Mouse (Mus musculus) CH12.LX (cell line): ENCODE measurements around the gene Pfkp. TPM values are rescaled to one million over a fixed set of nuclear protein-coding genes. Genes with fewer than 3 reads are reported as not detected.

Source experiments
- DNase-seq: peaks from one replicate; pipeline ENCODE4 v3.0.0-alpha.2; 2013; ENCODE audit errors: extremely low read depth
- H3K27ac ChIP-seq: 2 replicates; pipeline ENCODE4 v1.5.1; 2012; ENCODE audit warnings: low read depth, mild to moderate bottlenecking, control low read depth, moderate library complexity; ENCODE audit not compliant: insufficient read depth
- H3K27me3 ChIP-seq: replicated peaks from 2 replicates; pipeline ENCODE3; 2012; ENCODE audit warnings: inconsistent platforms
- H3K36me3 ChIP-seq, 2 experiments: replicated peaks in 1 of 2; 2 replicates each; pipeline versions ENCODE3 to v1.6.1; 2012; ENCODE audit warnings: inconsistent platforms in 1 of 2, low read length in 1 of 2, mild to moderate bottlenecking in 1 of 2, mixed read lengths in 1 of 2, moderate library complexity in 1 of 2; ENCODE audit not compliant: control insufficient read depth in 1 of 2, insufficient read depth in 1 of 2
- H3K4me1 ChIP-seq, 2 experiments: 2 replicates each; pipeline ENCODE4 v1.6.1; 2012; ENCODE audit warnings: inconsistent platforms in 1 of 2, moderate library complexity in 1 of 2; ENCODE audit not compliant: insufficient read depth in 2 of 2, control insufficient read depth in 1 of 2
- H3K4me2 ChIP-seq: 2 replicates; pipeline ENCODE4 v1.6.1; 2012; ENCODE audit warnings: low read depth, mild to moderate bottlenecking, control low read depth; ENCODE audit not compliant: poor library complexity, insufficient read depth, severe bottlenecking
- H3K4me3 ChIP-seq, 3 experiments: fragments of 150-350 bp in 1 of 3; sonication (generic) in 1 of 3; replicated peaks in 1 of 3; 2 replicates each; pipeline versions ENCODE3 to v1.5.1; 2011 to 2012; ENCODE audit warnings: low read depth in 2 of 3, low read length in 2 of 3, mild to moderate bottlenecking in 2 of 3, moderate library complexity in 2 of 3, control low read depth in 1 of 3, improper control_type of control experiment in 1 of 3, inconsistent platforms in 1 of 3, mixed read lengths in 1 of 3; ENCODE audit not compliant: poor library complexity in 1 of 3
- H3K79me2 ChIP-seq: replicated peaks from 2 replicates; pipeline ENCODE4 v1.6.1; 2012; ENCODE audit warnings: mild to moderate bottlenecking, moderate library complexity; ENCODE audit not compliant: control insufficient read depth, poor library complexity, insufficient read depth, severe bottlenecking; ENCODE audit errors: extremely low read depth
- H3K9ac ChIP-seq: 2 replicates; pipeline ENCODE4 v1.6.1; 2012; ENCODE audit warnings: low read depth, mild to moderate bottlenecking, control low read depth, moderate library complexity; ENCODE audit not compliant: insufficient read depth
- H3K9me3 ChIP-seq: replicated peaks from 2 replicates; pipeline ENCODE3; 2012; ENCODE audit warnings: low read length, inconsistent platforms, mixed read lengths
- BHLHE40 ChIP-seq: IDR thresholded peaks from 2 replicates; pipeline ENCODE4 v1.6.1; 2011; ENCODE audit warnings: mild to moderate bottlenecking, low read depth, low read length, improper control_type of control experiment
- CHD1 ChIP-seq: IDR thresholded peaks from 2 replicates; pipeline ENCODE4 v1.6.1; 2012; ENCODE audit warnings: low read depth, low read length, improper control_type of control experiment, inconsistent platforms
- CHD2 ChIP-seq: IDR thresholded peaks from 2 replicates; pipeline ENCODE4 v1.6.1; 2011; ENCODE audit warnings: low read length, improper control_type of control experiment
- CTCF ChIP-seq, 2 experiments: IDR thresholded peaks in 1 of 2; conservative IDR thresholded peaks in 1 of 2; 2 replicates each; pipeline ENCODE4 v1.5.1; 2011 to 2012; ENCODE audit warnings: low read depth in 2 of 2, low read length in 2 of 2, improper control_type of control experiment in 1 of 2, inconsistent platforms in 1 of 2, mild to moderate bottlenecking in 1 of 2, moderate library complexity in 1 of 2
- E2F4 ChIP-seq: IDR thresholded peaks from 2 replicates; pipeline ENCODE4 v1.6.1; 2011; ENCODE audit warnings: low read depth, low read length, improper control_type of control experiment; ENCODE audit not compliant: insufficient replicate concordance
- ELF1 ChIP-seq: IDR thresholded peaks from 2 replicates; pipeline ENCODE4 v1.6.1; 2014; ENCODE audit warnings: low read depth, mild to moderate bottlenecking, inconsistent platforms, low read length, improper control_type of control experiment
- ETS1 ChIP-seq: conservative IDR thresholded peaks from 2 replicates; pipeline ENCODE4 v1.6.1; 2012; ENCODE audit warnings: low read depth, mild to moderate bottlenecking, inconsistent platforms, low read length, improper control_type of control experiment, moderate library complexity
- HCFC1 ChIP-seq: IDR thresholded peaks from 2 replicates; pipeline ENCODE4 v1.6.1; 2012; ENCODE audit warnings: low read depth, mild to moderate bottlenecking, inconsistent platforms, low read length, improper control_type of control experiment
- JUN ChIP-seq: IDR thresholded peaks from 2 replicates; pipeline ENCODE4 v1.6.1; 2011; ENCODE audit warnings: low read depth, mild to moderate bottlenecking, low read length, improper control_type of control experiment, moderate library complexity; ENCODE audit not compliant: insufficient read depth
- KAT2A ChIP-seq: IDR thresholded peaks from 2 replicates; pipeline ENCODE4 v1.6.1; 2012; ENCODE audit warnings: low read length, improper control_type of control experiment, inconsistent platforms; ENCODE audit not compliant: insufficient replicate concordance
- MAFK ChIP-seq: IDR thresholded peaks from 2 replicates; pipeline ENCODE4 v1.6.1; 2011; ENCODE audit warnings: low read length, improper control_type of control experiment; ENCODE audit not compliant: insufficient replicate concordance
- MAX ChIP-seq: IDR thresholded peaks from 2 replicates; pipeline ENCODE4 v1.6.1; 2011; ENCODE audit warnings: low read length, improper control_type of control experiment
- MAZ ChIP-seq: IDR thresholded peaks from 2 replicates; pipeline ENCODE4 v1.6.1; 2012; ENCODE audit warnings: low read depth, mild to moderate bottlenecking, inconsistent platforms, low read length, improper control_type of control experiment, moderate library complexity
- MEF2A ChIP-seq: IDR thresholded peaks from 2 replicates; pipeline ENCODE4 v1.6.1; 2014; ENCODE audit warnings: low read depth, mild to moderate bottlenecking, inconsistent platforms, low read length, improper control_type of control experiment, borderline replicate concordance
- MXI1 ChIP-seq: IDR thresholded peaks from 2 replicates; pipeline ENCODE4 v1.6.1; 2011; ENCODE audit warnings: mild to moderate bottlenecking, low read depth, low read length, improper control_type of control experiment
- MYC ChIP-seq: IDR thresholded peaks from 2 replicates; pipeline ENCODE4 v1.6.1; 2011; ENCODE audit warnings: low read depth, mild to moderate bottlenecking, improper control_type of control experiment, low read length
- NELFE ChIP-seq: IDR thresholded peaks from 2 replicates; pipeline ENCODE4 v1.6.1; 2011; ENCODE audit warnings: low read depth, low read length, improper control_type of control experiment
- NRF1 ChIP-seq: IDR thresholded peaks from 2 replicates; pipeline ENCODE4 v1.6.1; 2014; ENCODE audit warnings: low read depth, mild to moderate bottlenecking, inconsistent platforms, low read length, improper control_type of control experiment, moderate library complexity
- PAX5 ChIP-seq: IDR thresholded peaks from 2 replicates; pipeline ENCODE4 v1.6.1; 2012; ENCODE audit warnings: low read length, inconsistent platforms, mixed read lengths
- POLR2A ChIP-seq: IDR thresholded peaks from 2 replicates; pipeline ENCODE4 v1.6.1; 2011; ENCODE audit warnings: low read depth, mild to moderate bottlenecking, improper control_type of control experiment, low read length
- SIN3A ChIP-seq: IDR thresholded peaks from 2 replicates; pipeline ENCODE4 v1.6.1; 2012; ENCODE audit warnings: low read length, improper control_type of control experiment, inconsistent platforms
- SMC3 ChIP-seq: IDR thresholded peaks from 2 replicates; pipeline ENCODE4 v1.6.1; 2011; ENCODE audit warnings: low read depth, low read length, improper control_type of control experiment
- TBP ChIP-seq: conservative IDR thresholded peaks from 2 replicates; pipeline ENCODE4 v1.6.1; 2011; ENCODE audit warnings: low read depth, low read length, improper control_type of control experiment
- TCF12 ChIP-seq: IDR thresholded peaks from 2 replicates; pipeline ENCODE4 v1.6.1; 2014; ENCODE audit warnings: low read depth, mild to moderate bottlenecking, inconsistent platforms, low read length, improper control_type of control experiment
- UBTF ChIP-seq: IDR thresholded peaks from 2 replicates; pipeline ENCODE4 v1.6.1; 2012; ENCODE audit warnings: low read depth, mild to moderate bottlenecking, inconsistent platforms, low read length, improper control_type of control experiment, moderate library complexity
- USF1 ChIP-seq: IDR thresholded peaks from 2 replicates; pipeline ENCODE4 v1.6.1; 2014; ENCODE audit warnings: low read depth, mild to moderate bottlenecking, inconsistent platforms, low read length, improper control_type of control experiment
- USF2 ChIP-seq: conservative IDR thresholded peaks from 2 replicates; pipeline ENCODE4 v1.6.1; 2011; ENCODE audit warnings: low read depth, low read length, improper control_type of control experiment
- ZMIZ1 ChIP-seq: IDR thresholded peaks from 2 replicates; pipeline ENCODE4 v1.6.1; 2012; ENCODE audit warnings: low read depth, mild to moderate bottlenecking, inconsistent platforms, low read length, improper control_type of control experiment
- ZNF384 ChIP-seq: IDR thresholded peaks from 2 replicates; pipeline ENCODE4 v1.6.1; 2012; ENCODE audit warnings: low read depth, low read length, improper control_type of control experiment, inconsistent platforms
- dilution Hi-C: fragments of 300-500 bp; cut with MboI; formaldehyde crosslinking; loops from 2 replicates; pipeline ENCODE4 v1.14.3; 2020; ENCODE audit warnings: low sequenced_read_pairs; ENCODE audit not compliant: extremely low pct_unique_long_range_greater_than_20kb, extremely low pct_ligation_motif_present
- in situ Hi-C: fragments of 300-500 bp; cut with MboI; formaldehyde crosslinking; loops from 3 replicates; pipeline ENCODE4 v1.14.3; 2019; ENCODE audit warnings: low sequenced_read_pairs, low pct_ligation_motif_present, low pct_unique_long_range_greater_than_20kb, mixed read lengths
- polyA plus RNA-seq: library from polyadenylated mRNA; unstranded; fragments of >175 nt; gene quantifications from 2 replicates; pipeline ENCODE4 v1.2.1, GENCODE M21; 2012; ENCODE audit warnings: low read depth; ENCODE audit not compliant: insufficient read length
- total RNA-seq, 2 experiments: library from RNA; depleted of rRNA; stranded (reverse); fragments of 300-350 nt in 1 of 2; fragments of >200 nt in 1 of 2; gene quantifications; 2 replicates each; pipeline ENCODE4 v1.2.3; 2012 to 2014

Pfkp gene
- total and polyA plus RNA-seq, 3 experiments, result 211 to 417 (median 239) TPM

DNA sequence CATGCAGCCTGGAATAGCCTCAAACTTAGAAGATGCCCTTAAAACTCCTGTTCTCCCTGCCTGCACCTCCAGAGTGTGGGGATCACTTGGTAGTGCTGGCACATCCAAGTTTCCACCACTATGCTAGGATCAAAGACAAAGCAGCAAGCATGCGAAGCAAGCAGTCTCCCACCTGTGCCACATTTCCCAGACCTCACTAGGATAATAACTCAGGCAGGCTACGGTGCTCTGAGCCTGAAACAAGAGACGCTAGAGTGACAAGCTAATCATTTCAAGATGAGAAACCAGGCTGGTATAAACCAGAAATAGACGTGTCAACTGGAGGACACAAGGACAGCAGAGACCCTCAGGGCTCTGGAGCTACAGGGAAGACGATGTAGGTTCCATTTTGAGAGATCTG is 18.6 kb downstream of the Pfkp start:
- no peaks in the 10 kb centered on the region for H3K27me3 ChIP-seq
- H3K4me2 ChIP-seq, result peak overlapping the region; percentile 87
- dilution Hi-C loops, result no loop called here
- peak overlapping the region; percentile 18 for H3K9ac ChIP-seq
- TF ChIP-seq ZMIZ1 (no peak), MYC (0 out of 2 replicates have a peak, but pooled peaks have one; percentile 7), MEF2A (no peak), CHD1 (peak; percentile 13; the same call in 1 of the 2 replicates), SIN3A (no peak), BHLHE40 (0 out of 2 replicates have a peak, but pooled peaks have one; percentile 7), MAZ (no peak), E2F4 (no peak), USF2 (no peak), KAT2A (no peak), ZNF384 (no peak)
- peaks cover 13 to 83% of the 10 kb centered on the region in 2 experiments for H3K4me1 ChIP-seq
- peaks cover 9 to 72% of the 10 kb centered on the region in 2 experiments for H3K36me3 ChIP-seq
- peak overlapping the region; percentile 21 for H3K27ac ChIP-seq
- peaks cover 91% of the 10 kb centered on the region for H3K79me2 ChIP-seq
- in situ Hi-C loops, result loop anchor here (5.0 to 25.0 kb wide), 3 partner anchors 48 to 768 kb away; partner anchors contain the start of gene Klf6
- H3K9me3 ChIP-seq, result no peaks in the 10 kb centered on the region
- H3K4me3 ChIP-seq, result peak overlapping the region in 1 of 3 experiments; percentile 3
- DNase-seq, result no peak

DNA sequence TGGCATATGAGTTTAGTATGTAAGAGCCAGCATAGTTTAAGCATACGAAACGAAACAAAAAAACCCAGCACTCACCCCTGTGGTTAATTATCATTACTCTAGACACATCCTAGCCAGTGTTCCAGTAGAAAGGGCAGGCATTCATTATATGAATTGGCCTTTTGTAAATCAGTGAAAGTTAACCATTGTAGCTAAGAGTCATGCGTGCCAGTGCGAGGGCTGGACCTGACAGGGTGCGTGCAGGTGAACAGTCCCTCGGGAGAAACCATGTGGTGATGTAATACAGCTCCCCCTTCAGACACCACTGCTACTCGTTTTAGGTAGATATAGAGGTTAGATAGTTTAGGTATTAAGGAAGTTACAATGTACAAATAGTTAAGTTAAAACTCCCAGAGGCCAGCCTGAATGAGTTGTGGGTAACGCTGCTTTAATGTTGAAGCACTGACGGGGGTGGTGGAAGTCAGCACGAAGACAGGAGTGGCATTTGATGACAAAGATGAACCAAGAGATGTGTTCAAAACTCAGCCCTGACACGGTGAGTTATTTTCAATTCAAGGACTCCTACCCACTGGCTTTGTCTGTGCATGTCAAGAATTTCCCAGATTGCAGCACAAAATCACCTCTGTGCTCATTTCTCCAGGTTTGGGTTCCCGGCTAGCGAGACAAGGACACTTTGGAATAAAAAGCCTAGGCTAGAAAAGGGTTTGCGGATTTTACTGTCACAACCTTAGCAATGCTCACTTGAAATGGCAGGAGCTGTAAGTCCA is 19.4 kb downstream of the Pfkp start:
- dilution Hi-C loops, result no loop called here
- no peak for DNase-seq
- H3K27ac ChIP-seq, result peak overlapping the region; percentile 60
- H3K4me3 ChIP-seq, result peak overlapping the region; percentile 8 to 25 (median 11)
- peak overlapping the region; percentile 87 for H3K4me2 ChIP-seq
- H3K9me3 ChIP-seq, result no peaks in the 10 kb centered on the region
- peaks cover 91% of the 10 kb centered on the region for H3K79me2 ChIP-seq
- no peaks in the 10 kb centered on the region for H3K27me3 ChIP-seq
- H3K36me3 ChIP-seq, result peaks cover 14 to 75% of the 10 kb centered on the region in 2 experiments
- in situ Hi-C loops, result loop anchor here (25.0 kb wide), 1 partner anchor 767 kb away; the partner anchor contains the start of gene Klf6
- H3K9ac ChIP-seq, result peak overlapping the region; percentile 18; the same call in 1 of the 2 replicates
- H3K4me1 ChIP-seq, result peaks cover 13 to 84% of the 10 kb centered on the region in 2 experiments
- TF ChIP-seq ELF1, result no peak
- peak; percentile 23; the same call in 1 of the 2 replicates for TF ChIP-seq MEF2A
- TF ChIP-seq ZNF384, result no peak
- peak; percentile 86 for TF ChIP-seq SIN3A
- TF ChIP-seq TCF12, result 0 out of 2 replicates have a peak, but pooled peaks have one; percentile 56
- peak; percentile 71; the same call in 1 of the 2 replicates for TF ChIP-seq CHD1
- TF ChIP-seq MXI1, result peak; percentile 79
- TF ChIP-seq UBTF, result no peak
- no peak; the same call in 1 of the 2 replicates for TF ChIP-seq JUN
- no peak for TF ChIP-seq MAFK
- no peak for TF ChIP-seq MAZ
- TF ChIP-seq CTCF (conservative IDR thresholded peaks at IDR 0.05 in 1 of 2, IDR thresholded peaks at IDR 0.05 in 1 of 2; ENCODE audit: low read depth in 2 of 2, low read length in 2 of 2), result peak in 1 of 2 experiments; percentile 22; a peak in 1 of 4 replicates
- TF ChIP-seq ETS1, result peak; percentile 74
- no peak for TF ChIP-seq NELFE
- TF ChIP-seq HCFC1, result no peak
- TF ChIP-seq MYC, result peak; percentile 91
- TF ChIP-seq MAX, result peak; percentile 72
- peak; percentile 47; the same call in 1 of the 2 replicates for TF ChIP-seq NRF1
- no peak for TF ChIP-seq CHD2
- no peak for TF ChIP-seq PAX5
- TF ChIP-seq POLR2A, result 0 out of 2 replicates have a peak, but pooled peaks have one; percentile 18
- no peak for TF ChIP-seq TBP
- TF ChIP-seq ZMIZ1, result no peak
- TF ChIP-seq USF1, result no peak
- TF ChIP-seq SMC3, result no peak
